Mouse (Mus musculus): Measurements from ENCODE around the gene Cer1. TPM values are rescaled to one million over a fixed set of nuclear protein-coding genes. Genes with fewer than 3 reads are reported as not detected.

Gene Cer1
- polyA plus RNA-seq, 1 experiment: not detected

- H3K27ac ChIP-seq (ENCODE audit: insufficient read depth, low read length): no peak overlapping the region
- no peaks in the 10 kb centered on the region for H3K4me1 ChIP-seq (ENCODE audit: control insufficient read depth, insufficient read depth, insufficient read length)
- DNase-seq (ENCODE audit: low read depth in 1 of 2, low spot score in 2 of 2): no peak
- no peaks in the 10 kb centered on the region for H3K27me3 ChIP-seq (ENCODE audit: control insufficient read depth, insufficient read depth, low read length)
- TF ChIP-seq CTCF (IDR thresholded peaks at IDR 0.05; ENCODE audit: extremely low read depth, insufficient read depth, insufficient read length, insufficient replicate concordance) (no peak), POLR2A (IDR thresholded peaks at IDR 0.05; ENCODE audit: low read depth, low read length) (no peak)
- 84% methylated on average over 2 of the region's 2 CpGs for WGBS
- no peaks in the 10 kb centered on the region for H3K36me3 ChIP-seq (ENCODE audit: control insufficient read depth, insufficient read depth, low read length)
- no peak overlapping the region for H3K4me3 ChIP-seq (ENCODE audit: extremely low read depth, insufficient read depth, insufficient read length)
Observed at GRCm38 (mm10) chr4:82876656-82877055, 8.3 kb downstream of the Cer1 start.

- no peak for TF ChIP-seq POLR2A (IDR thresholded peaks at IDR 0.05; ENCODE audit: low read depth, low read length)
- TF ChIP-seq CTCF (IDR thresholded peaks at IDR 0.05; ENCODE audit: extremely low read depth, insufficient read depth, insufficient read length, insufficient replicate concordance): no peak
- no peak for DNase-seq (ENCODE audit: low read depth in 1 of 2, low spot score in 2 of 2)
- no peak overlapping the region for H3K4me3 ChIP-seq (ENCODE audit: extremely low read depth, insufficient read depth, insufficient read length)
- H3K27me3 ChIP-seq (ENCODE audit: control insufficient read depth, insufficient read depth, low read length): no peaks in the 10 kb centered on the region
- no peaks in the 10 kb centered on the region for H3K4me1 ChIP-seq (ENCODE audit: control insufficient read depth, insufficient read depth, insufficient read length)
- no peaks in the 10 kb centered on the region for H3K36me3 ChIP-seq (ENCODE audit: control insufficient read depth, insufficient read depth, low read length)
- 83% methylated on average over 4 of the region's 4 CpGs for WGBS
- H3K27ac ChIP-seq (ENCODE audit: insufficient read depth, low read length): no peak overlapping the region
Observed at GRCm38 (mm10) chr4:82875532-82875931, 9.4 kb downstream of the Cer1 start.

- Histone ChIP-seq H3K27me3 (ENCODE audit: control insufficient read depth, insufficient read depth, low read length) (no peaks in the 10 kb centered on the region), H3K27ac (ENCODE audit: insufficient read depth, low read length) (no peak overlapping the region), H3K4me1 (ENCODE audit: control insufficient read depth, insufficient read depth, insufficient read length) (no peaks in the 10 kb centered on the region), H3K4me3 (ENCODE audit: extremely low read depth, insufficient read depth, insufficient read length) (no peak overlapping the region), H3K36me3 (ENCODE audit: control insufficient read depth, insufficient read depth, low read length) (no peaks in the 10 kb centered on the region)
- TF ChIP-seq CTCF (IDR thresholded peaks at IDR 0.05; ENCODE audit: extremely low read depth, insufficient read depth, insufficient read length, insufficient replicate concordance): no peak
- TF ChIP-seq POLR2A (IDR thresholded peaks at IDR 0.05; ENCODE audit: low read depth, low read length): no peak
- 69% methylated on average over 4 of the region's 4 CpGs for WGBS
- no peak for DNase-seq (ENCODE audit: low read depth in 1 of 2, low spot score in 2 of 2)
Observed at GRCm38 (mm10) chr4:82874791-82875190, 10.2 kb downstream of the Cer1 start.

- TF ChIP-seq POLR2A (IDR thresholded peaks at IDR 0.05; ENCODE audit: low read depth, low read length): no peak
- no peak for TF ChIP-seq CTCF (IDR thresholded peaks at IDR 0.05; ENCODE audit: extremely low read depth, insufficient read depth, insufficient read length, insufficient replicate concordance)
- no peaks in the 10 kb centered on the region for H3K4me1 ChIP-seq (ENCODE audit: control insufficient read depth, insufficient read depth, insufficient read length)
Observed at GRCm38 (mm10) chr4:82872548-82872947, 12.4 kb downstream of the Cer1 start.

GRCm38 (mm10) chr4:82872121-82872520 lies 12.8 kb downstream of the Cer1 start:
- TF ChIP-seq POLR2A (IDR thresholded peaks at IDR 0.05; ENCODE audit: low read depth, low read length) (no peak), CTCF (IDR thresholded peaks at IDR 0.05; ENCODE audit: extremely low read depth, insufficient read depth, insufficient read length, insufficient replicate concordance) (no peak)
- H3K27ac ChIP-seq (ENCODE audit: insufficient read depth, low read length): no peak overlapping the region
- H3K4me3 ChIP-seq (ENCODE audit: extremely low read depth, insufficient read depth, insufficient read length): no peak overlapping the region
- H3K4me1 ChIP-seq (ENCODE audit: control insufficient read depth, insufficient read depth, insufficient read length): no peaks in the 10 kb centered on the region
- WGBS: 89% methylated on average over 6 of the region's 6 CpGs
- no peaks in the 10 kb centered on the region for H3K36me3 ChIP-seq (ENCODE audit: control insufficient read depth, insufficient read depth, low read length)
- no peaks in the 10 kb centered on the region for H3K27me3 ChIP-seq (ENCODE audit: control insufficient read depth, insufficient read depth, low read length)
- DNase-seq (ENCODE audit: low read depth in 1 of 2, low spot score in 2 of 2): no peak

More at GRCm38 (mm10) chr4:82872548-82872947, 12.4 kb downstream of the Cer1 start:
- DNase-seq (ENCODE audit: low read depth in 1 of 2, low spot score in 2 of 2): no peak
- Histone ChIP-seq H3K36me3 (ENCODE audit: control insufficient read depth, insufficient read depth, low read length) (no peaks in the 10 kb centered on the region), H3K27me3 (ENCODE audit: control insufficient read depth, insufficient read depth, low read length) (no peaks in the 10 kb centered on the region), H3K4me3 (ENCODE audit: extremely low read depth, insufficient read depth, insufficient read length) (no peak overlapping the region), H3K27ac (ENCODE audit: insufficient read depth, low read length) (no peak overlapping the region)
- 92% methylated on average over 4 of the region's 4 CpGs for WGBS

GRCm38 (mm10) chr4:82870931-82871330 lies 14.0 kb downstream of the Cer1 start:
- no peak for DNase-seq (ENCODE audit: low read depth in 1 of 2, low spot score in 2 of 2)
- 12% methylated on average over 6 of the region's 6 CpGs for WGBS
- H3K27me3 ChIP-seq (ENCODE audit: control insufficient read depth, insufficient read depth, low read length): no peaks in the 10 kb centered on the region
- H3K4me1 ChIP-seq (ENCODE audit: control insufficient read depth, insufficient read depth, insufficient read length): no peaks in the 10 kb centered on the region
- no peak overlapping the region for H3K27ac ChIP-seq (ENCODE audit: insufficient read depth, low read length)
- H3K4me3 ChIP-seq (ENCODE audit: extremely low read depth, insufficient read depth, insufficient read length): no peak overlapping the region
- TF ChIP-seq CTCF (IDR thresholded peaks at IDR 0.05; ENCODE audit: extremely low read depth, insufficient read depth, insufficient read length, insufficient replicate concordance) (no peak), POLR2A (IDR thresholded peaks at IDR 0.05; ENCODE audit: low read depth, low read length) (no peak)
- no peaks in the 10 kb centered on the region for H3K36me3 ChIP-seq (ENCODE audit: control insufficient read depth, insufficient read depth, low read length)

- no peak for DNase-seq (ENCODE audit: low read depth in 1 of 2, low spot score in 2 of 2)
- 87% methylated on average over 5 of the region's 5 CpGs for WGBS
Observed at GRCm38 (mm10) chr4:82867731-82868445, 17.1 kb downstream of the Cer1 start.

More at GRCm38 (mm10) chr4:82867731-82868445, 17.1 kb downstream of the Cer1 start:
- no peaks in the 10 kb centered on the region for H3K4me1 ChIP-seq (ENCODE audit: control insufficient read depth, insufficient read depth, insufficient read length)
- TF ChIP-seq POLR2A (IDR thresholded peaks at IDR 0.05; ENCODE audit: low read depth, low read length) (no peak), CTCF (IDR thresholded peaks at IDR 0.05; ENCODE audit: extremely low read depth, insufficient read depth, insufficient read length, insufficient replicate concordance) (no peak)
- H3K36me3 ChIP-seq (ENCODE audit: control insufficient read depth, insufficient read depth, low read length): no peaks in the 10 kb centered on the region
- no peak overlapping the region for H3K27ac ChIP-seq (ENCODE audit: insufficient read depth, low read length)
- no peaks in the 10 kb centered on the region for H3K27me3 ChIP-seq (ENCODE audit: control insufficient read depth, insufficient read depth, low read length)
- H3K4me3 ChIP-seq (ENCODE audit: extremely low read depth, insufficient read depth, insufficient read length): no peak overlapping the region

Measured in spleen, adult 2 months (tissue).